Mouse (Mus musculus) midbrain, embryonic 13.5 days (tissue): ENCODE results near the gene Ippk. TPM values are rescaled to one million over a fixed set of nuclear protein-coding genes. Genes with fewer than 3 reads are reported as not detected.

Experiments
- ATAC-seq: fragments of 200-750 bp; cut with Nextera tagmentation; 2 replicates; pipeline ENCODE4 v1.8.0; 2017; ENCODE audit warnings: mild to moderate bottlenecking, moderate TSS enrichment, moderate library complexity
- H3K27ac ChIP-seq: fragments of 300-500 bp; sonication (generic); 2 replicates; pipeline ENCODE4 v1.5.1; 2015; ENCODE audit warnings: inconsistent platforms, mild to moderate bottlenecking, moderate library complexity
- H3K27me3 ChIP-seq: fragments of 300-500 bp; sonication (generic); 2 replicates; pipeline ENCODE4 v1.6.1; 2015; ENCODE audit warnings: mild to moderate bottlenecking, inconsistent platforms
- H3K36me3 ChIP-seq: fragments of 300-500 bp; sonication (generic); 2 replicates; pipeline ENCODE4 v1.6.1; 2015; ENCODE audit warnings: mild to moderate bottlenecking, inconsistent platforms
- H3K4me1 ChIP-seq: fragments of 300-500 bp; sonication (generic); replicated peaks from 2 replicates; pipeline ENCODE4 v1.6.1; 2015; ENCODE audit warnings: inconsistent platforms
- H3K4me2 ChIP-seq: fragments of 300-500 bp; sonication (generic); replicated peaks from 2 replicates; pipeline ENCODE4 v1.6.1; 2015; ENCODE audit warnings: moderate library complexity, mild to moderate bottlenecking, inconsistent platforms
- H3K4me3 ChIP-seq: fragments of 300-500 bp; sonication (generic); replicated peaks from 2 replicates; pipeline ENCODE4 v1.5.1; 2015; ENCODE audit warnings: mild to moderate bottlenecking, inconsistent platforms
- H3K9ac ChIP-seq: fragments of 300-500 bp; sonication (generic); replicated peaks from 2 replicates; pipeline ENCODE4 v1.6.1; 2015; ENCODE audit warnings: mild to moderate bottlenecking, inconsistent platforms
- H3K9me3 ChIP-seq: fragments of 300-500 bp; sonication (generic); 2 replicates; pipeline ENCODE4 v1.6.1; 2016; ENCODE audit warnings: mild to moderate bottlenecking, inconsistent platforms
- WGBS: fragments of 180-500 bp; shearing (Covaris S2); methylation state at CpG from one replicate; pipeline ENCODE4 v1.1.7; 2015; 5-methylcytosine and 5-hydroxymethylcytosine counted together
- polyA plus RNA-seq: library from polyadenylated mRNA; unstranded; fragments of >200 nt; fragmentation: Nextera tagmentation; extraction: Ambion mirVana; gene quantifications from 2 replicates; pipeline ENCODE4 v1.2.1, GENCODE M21; 2015

Ippk gene
- polyA plus RNA-seq, 1 experiment from 2014 or later = 14.9 TPM

- no peak overlapping the region for H3K4me2 ChIP-seq
- H3K36me3 ChIP-seq = peaks cover 53% of the 10 kb centered on the region
- no peak overlapping the region for H3K9ac ChIP-seq
- no peaks in the 10 kb centered on the region for H3K9me3 ChIP-seq
- no peak overlapping the region for H3K4me3 ChIP-seq
- no peak for ATAC-seq
- H3K27ac ChIP-seq = no peak overlapping the region
- 91% methylated on average over 2 of the region's 2 CpGs for WGBS
- no peaks in the 10 kb centered on the region for H3K27me3 ChIP-seq
- peaks cover 5% of the 10 kb centered on the region for H3K4me1 ChIP-seq
Observed at GRCm38 (mm10) chr13:49433268-49434029, 12.4 kb downstream of the Ippk start.

GRCm38 (mm10) chr13:49435745-49436144 is 14.7 kb downstream of the Ippk start:
- ATAC-seq = no peak
- 96% methylated on average over 1 of the region's 1 CpGs for WGBS
- H3K36me3 ChIP-seq = peaks cover 53% of the 10 kb centered on the region

GRCm38 (mm10) chr13:49436170-49436569 is 15.1 kb downstream of the Ippk start:
- H3K9me3 ChIP-seq = no peaks in the 10 kb centered on the region
- 78% methylated on average over 4 of the region's 4 CpGs for WGBS
- H3K27me3 ChIP-seq = no peaks in the 10 kb centered on the region
- H3K36me3 ChIP-seq = peaks cover 53% of the 10 kb centered on the region
- no peak overlapping the region for H3K4me2 ChIP-seq
- no peak for ATAC-seq
- H3K9ac ChIP-seq = no peak overlapping the region
- no peak overlapping the region for H3K4me3 ChIP-seq
- no peaks in the 10 kb centered on the region for H3K4me1 ChIP-seq
- no peak overlapping the region for H3K27ac ChIP-seq

More at GRCm38 (mm10) chr13:49435745-49436144, 14.7 kb downstream of the Ippk start:
- Histone ChIP-seq H3K9ac (no peak overlapping the region), H3K4me2 (no peak overlapping the region), H3K4me3 (no peak overlapping the region), H3K9me3 (no peaks in the 10 kb centered on the region), H3K4me1 (no peaks in the 10 kb centered on the region), H3K27ac (no peak overlapping the region), H3K27me3 (no peaks in the 10 kb centered on the region)

GRCm38 (mm10) chr13:49444451-49444850 is 23.4 kb downstream of the Ippk start:
- no peaks in the 10 kb centered on the region for H3K9me3 ChIP-seq
- H3K4me2 ChIP-seq = no peak overlapping the region
- no peak overlapping the region for H3K4me3 ChIP-seq
- peaks cover 47% of the 10 kb centered on the region for H3K36me3 ChIP-seq
- ATAC-seq = no peak
- no peak overlapping the region for H3K27ac ChIP-seq
- no peak overlapping the region for H3K9ac ChIP-seq
- no peaks in the 10 kb centered on the region for H3K4me1 ChIP-seq
- 95% methylated on average over 6 of the region's 6 CpGs for WGBS
- no peaks in the 10 kb centered on the region for H3K27me3 ChIP-seq

DNA sequence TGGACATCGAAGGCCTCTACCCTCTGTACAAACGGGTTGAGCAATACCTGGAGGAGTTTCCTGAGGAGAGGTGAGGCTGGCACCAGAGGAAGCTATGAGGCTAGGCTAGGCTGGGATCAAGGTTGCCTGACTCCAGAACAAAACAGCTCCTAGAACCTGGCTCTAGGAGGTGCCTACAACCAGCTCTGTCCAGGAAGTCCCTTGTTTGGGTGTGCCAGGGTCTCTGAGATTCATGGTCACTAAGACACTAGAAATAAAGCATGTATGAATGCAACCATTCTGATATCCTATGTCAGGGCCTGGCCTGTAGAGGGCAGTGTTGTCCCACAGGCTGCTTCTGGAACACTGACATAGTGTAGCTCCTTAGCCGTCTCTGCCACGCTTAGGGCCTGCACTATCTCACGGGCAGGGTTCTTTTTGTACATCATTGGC is 28.3 kb downstream of the Ippk start:
- 48% methylated on average over 5 of the region's 5 CpGs for WGBS
- ATAC-seq = peak; percentile 88

DNA sequence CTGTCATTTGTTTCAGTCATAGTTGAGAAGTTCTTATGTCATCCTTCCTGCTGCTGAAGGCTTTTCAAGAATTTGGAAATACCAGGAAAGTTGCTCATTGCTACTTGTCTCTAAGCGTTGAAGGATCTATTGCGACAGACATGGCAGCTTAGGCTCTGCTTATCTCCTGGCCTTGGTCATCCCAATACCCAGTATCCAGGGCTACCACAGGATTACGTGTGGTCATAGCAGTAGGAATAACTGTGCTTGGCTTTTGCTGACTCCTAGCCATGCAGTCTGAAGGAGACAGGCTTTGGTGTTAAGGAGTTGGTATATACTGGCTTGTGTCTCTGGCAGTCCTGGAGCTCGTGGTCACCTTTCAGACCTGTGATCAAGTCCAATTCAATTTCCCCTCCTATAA is 39.2 kb downstream of the Ippk start:
- Histone ChIP-seq H3K9me3 (no peaks in the 10 kb centered on the region), H3K4me3 (no peak overlapping the region), H3K4me2 (no peak overlapping the region), H3K36me3 (peaks cover 71% of the 10 kb centered on the region), H3K4me1 (no peaks in the 10 kb centered on the region), H3K27me3 (no peaks in the 10 kb centered on the region), H3K9ac (no peak overlapping the region), H3K27ac (no peak overlapping the region)
- WGBS = 93% methylated on average over 4 of the region's 4 CpGs
- ATAC-seq = no peak

More for the DNA sequence above, 28.3 kb downstream of the Ippk start:
- no peak overlapping the region; the same call in 1 of the 2 replicates for H3K9ac ChIP-seq
- H3K27me3 ChIP-seq = no peaks in the 10 kb centered on the region
- H3K4me3 ChIP-seq = no peak overlapping the region
- no peaks in the 10 kb centered on the region for H3K9me3 ChIP-seq
- H3K27ac ChIP-seq = no peak overlapping the region
- peaks cover 52% of the 10 kb centered on the region for H3K36me3 ChIP-seq
- no peaks in the 10 kb centered on the region for H3K4me1 ChIP-seq
- H3K4me2 ChIP-seq = no peak overlapping the region

GRCm38 (mm10) chr13:49460692-49461414 is 39.8 kb downstream of the Ippk start:
- Histone ChIP-seq H3K4me1 (no peaks in the 10 kb centered on the region), H3K4me2 (no peak overlapping the region), H3K4me3 (no peak overlapping the region), H3K36me3 (peaks cover 73% of the 10 kb centered on the region), H3K27ac (no peak overlapping the region), H3K9me3 (no peaks in the 10 kb centered on the region), H3K9ac (no peak overlapping the region), H3K27me3 (no peaks in the 10 kb centered on the region)
- no peak for ATAC-seq
- WGBS = 88% methylated on average over 5 of the region's 5 CpGs

GRCm38 (mm10) chr13:49461458-49462132 is 40.5 kb downstream of the Ippk start:
- H3K27me3 ChIP-seq = no peaks in the 10 kb centered on the region
- ATAC-seq = no peak
- H3K4me1 ChIP-seq = no peaks in the 10 kb centered on the region
- H3K36me3 ChIP-seq = peaks cover 74% of the 10 kb centered on the region
- 86% methylated on average over 15 of the region's 15 CpGs for WGBS
- H3K4me2 ChIP-seq = no peak overlapping the region
- H3K4me3 ChIP-seq = no peak overlapping the region
- H3K9ac ChIP-seq = no peak overlapping the region
- no peak overlapping the region for H3K27ac ChIP-seq
- H3K9me3 ChIP-seq = no peaks in the 10 kb centered on the region

- Histone ChIP-seq H3K4me3 (no peak overlapping the region), H3K9me3 (no peaks in the 10 kb centered on the region), H3K27me3 (no peaks in the 10 kb centered on the region), H3K9ac (no peak overlapping the region), H3K36me3 (peaks cover 74% of the 10 kb centered on the region), H3K27ac (no peak overlapping the region), H3K4me1 (no peaks in the 10 kb centered on the region), H3K4me2 (no peak overlapping the region)
- 97% methylated on average over 2 of the region's 2 CpGs for whole genome bisulfite sequencing
- no peak for ATAC-seq
Observed at GRCm38 (mm10) chr13:49462921-49463320, 41.9 kb downstream of the Ippk start.

- peaks cover 47% of the 10 kb centered on the region for H3K36me3 ChIP-seq
- H3K4me2 ChIP-seq = no peak overlapping the region
- H3K27ac ChIP-seq = no peak overlapping the region
- WGBS = 91% methylated on average over 4 of the region's 4 CpGs
- H3K9ac ChIP-seq = no peak overlapping the region
- no peaks in the 10 kb centered on the region for H3K4me1 ChIP-seq
- H3K9me3 ChIP-seq = no peaks in the 10 kb centered on the region
- no peak overlapping the region for H3K4me3 ChIP-seq
- no peak for ATAC-seq
- H3K27me3 ChIP-seq = no peaks in the 10 kb centered on the region
Observed at GRCm38 (mm10) chr13:49465875-49466274, 44.8 kb downstream of the Ippk start.

DNA sequence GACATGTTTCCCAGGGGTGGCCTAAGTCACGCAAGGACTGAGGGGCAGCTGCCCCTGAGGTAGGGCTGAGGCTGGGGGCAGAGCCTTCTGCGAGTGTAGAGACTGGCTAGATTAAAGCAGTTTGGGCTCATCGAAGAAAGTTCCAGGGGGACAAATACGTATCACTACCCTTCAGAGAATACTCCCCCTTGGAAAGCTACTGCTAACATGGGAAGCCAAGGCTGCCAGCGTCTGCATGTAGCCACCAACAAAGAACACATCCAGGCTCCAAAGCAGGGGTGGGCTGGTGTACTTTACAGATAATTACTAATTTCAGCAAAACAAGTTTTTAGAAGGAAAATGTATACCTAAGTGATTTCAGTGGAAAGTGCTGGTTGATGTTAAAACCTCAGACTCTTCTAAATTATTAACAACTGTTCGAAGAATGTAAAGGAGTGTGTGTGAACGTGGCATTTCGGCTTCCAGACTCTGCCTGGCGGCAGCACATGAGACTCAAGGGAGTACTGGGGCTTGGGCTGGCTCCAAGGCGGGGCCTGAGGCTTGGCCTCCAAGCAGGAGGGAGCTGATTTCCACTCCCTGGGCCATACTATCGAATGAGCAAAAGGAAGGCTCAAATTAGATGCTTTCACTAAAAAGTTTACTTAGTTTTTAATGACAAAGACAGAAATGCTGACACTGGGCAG is 45.5 kb downstream of the Ippk start:
- Histone ChIP-seq H3K36me3 (peaks cover 40% of the 10 kb centered on the region), H3K9me3 (no peaks in the 10 kb centered on the region), H3K27ac (no peak overlapping the region), H3K4me2 (no peak overlapping the region), H3K4me3 (no peak overlapping the region), H3K4me1 (no peaks in the 10 kb centered on the region), H3K27me3 (no peaks in the 10 kb centered on the region), H3K9ac (no peak overlapping the region)
- WGBS = 87% methylated on average over 11 of the region's 11 CpGs
- ATAC-seq = no peak
